Mouse (Mus musculus): Measurements from ENCODE around the gene Erlin1. TPM values are rescaled to one million over a fixed set of nuclear protein-coding genes. Genes with fewer than 3 reads are reported as not detected.

The Erlin1 gene
- total and polyA plus RNA-seq, 3 experiments = 8.2 to 21.7 (median 11.0) TPM

DNA sequence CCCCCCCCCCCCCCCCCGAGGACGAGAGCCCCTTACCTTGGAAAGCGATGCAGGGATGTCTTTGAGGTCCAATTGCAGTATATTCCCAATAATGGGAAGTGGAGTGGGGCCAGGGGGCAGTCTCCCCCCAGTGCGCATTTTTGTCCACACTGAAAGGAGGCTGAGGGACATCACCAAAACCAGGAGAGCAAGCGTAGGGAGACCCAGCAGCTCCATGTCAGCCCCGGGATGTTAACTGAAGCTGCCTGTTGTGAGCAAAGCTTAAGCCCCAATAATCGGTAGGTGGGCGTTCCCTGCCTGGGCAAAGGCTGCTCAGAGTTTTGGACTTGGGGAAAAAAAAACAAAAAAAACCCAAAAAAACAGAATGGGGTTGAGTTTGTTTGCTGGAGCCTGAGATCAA, 40.6 kb downstream of the Erlin1 start, which contains the start of gene Cyp2c23:
Gene Cyp2c23, minus strand, starts transcription at position 237 of the 400 bp plus-strand sequence.
- Histone ChIP-seq H3K36me3 (replicated peaks) (peaks cover 5% of the 10 kb centered on the region), H3K27me3 (ENCODE audit: insufficient read depth, low read length) (peaks cover 3% of the 10 kb centered on the region; the same call in 1 of the 2 replicates), H3K4me3 (ENCODE audit: low read depth, low read length) (no peak within 1 kb of the TSS), H3K9me3 (replicated peaks) (no peaks in the 10 kb centered on the region), H3K4me1 (ENCODE audit: insufficient read depth, low read depth, low read length) (peaks cover 3% of the 10 kb centered on the region)
- TF ChIP-seq POLR2AphosphoS5 (IDR thresholded peaks at IDR 0.05; ENCODE audit: insufficient replicate concordance, low read depth, low read length) = no peak
- no peak for TF ChIP-seq CTCF (IDR thresholded peaks at IDR 0.05; ENCODE audit: low read depth, low read length)
- TF ChIP-seq GATA1 (IDR thresholded peaks at IDR 0.05; ENCODE audit: borderline replicate concordance, low read length) = no peak
- no peak for TF ChIP-seq GATA2 (IDR thresholded peaks at IDR 0.05; ENCODE audit: borderline replicate concordance, low read depth, low read length)
- no peak for TF ChIP-seq TAL1 (conservative IDR thresholded peaks at IDR 0.05; ENCODE audit: low read depth, low read length)
- DNase-seq (ENCODE audit: low spot score) = no peak
- no peak for ATAC-seq (ENCODE audit: extremely low read depth, insufficient number of reproducible peaks, low FRiP score, poor library complexity, severe bottlenecking)

DNA sequence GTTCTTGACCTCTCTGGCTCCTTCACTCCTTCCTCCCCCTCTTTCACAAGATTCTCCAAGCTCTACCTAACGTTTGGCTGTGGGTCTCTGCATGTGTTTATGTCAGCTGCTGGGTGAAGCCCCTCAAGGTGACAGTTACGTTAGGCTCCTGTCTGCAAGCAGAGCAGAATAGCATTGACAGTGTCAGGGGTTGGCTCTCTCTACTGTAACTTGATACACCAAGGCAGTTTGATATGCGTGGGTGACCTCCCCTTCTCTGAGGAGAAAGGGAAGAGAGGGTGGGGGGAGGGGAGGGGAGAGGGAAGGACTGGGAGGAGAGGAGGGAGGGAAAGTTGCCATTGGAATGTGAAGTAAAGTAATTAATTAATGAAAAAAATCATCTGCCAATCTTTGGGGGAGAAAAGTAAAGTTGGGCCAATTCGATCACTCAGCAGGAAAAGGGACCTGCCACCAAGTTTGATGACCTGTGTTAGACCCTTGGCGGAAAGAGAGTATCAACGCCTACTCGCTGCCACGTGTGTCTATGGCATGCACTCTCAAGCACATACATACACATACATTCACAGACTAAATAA, 42.5 kb downstream of the Erlin1 start:
- Histone ChIP-seq H3K27me3 (ENCODE audit: insufficient read depth, low read length) (peaks cover 3% of the 10 kb centered on the region; the same call in 1 of the 2 replicates), H3K36me3 (replicated peaks) (no peaks in the 10 kb centered on the region), H3K4me1 (ENCODE audit: insufficient read depth, low read depth, low read length) (peaks cover 3% of the 10 kb centered on the region), H3K9me3 (replicated peaks) (0 out of 2 replicates have a peak, but pooled peaks cover 2% of the 10 kb centered on the region), H3K4me3 (ENCODE audit: low read depth, low read length) (no peak overlapping the region)
- ATAC-seq (ENCODE audit: extremely low read depth, insufficient number of reproducible peaks, low FRiP score, poor library complexity, severe bottlenecking) (no peak), DNase-seq (ENCODE audit: low spot score) (no peak)
- TF ChIP-seq CTCF (IDR thresholded peaks at IDR 0.05; ENCODE audit: low read depth, low read length) (no peak), TAL1 (conservative IDR thresholded peaks at IDR 0.05; ENCODE audit: low read depth, low read length) (no peak), GATA2 (IDR thresholded peaks at IDR 0.05; ENCODE audit: borderline replicate concordance, low read depth, low read length) (no peak), POLR2AphosphoS5 (IDR thresholded peaks at IDR 0.05; ENCODE audit: insufficient replicate concordance, low read depth, low read length) (no peak), GATA1 (IDR thresholded peaks at IDR 0.05; ENCODE audit: borderline replicate concordance, low read length) (no peak)

DNA sequence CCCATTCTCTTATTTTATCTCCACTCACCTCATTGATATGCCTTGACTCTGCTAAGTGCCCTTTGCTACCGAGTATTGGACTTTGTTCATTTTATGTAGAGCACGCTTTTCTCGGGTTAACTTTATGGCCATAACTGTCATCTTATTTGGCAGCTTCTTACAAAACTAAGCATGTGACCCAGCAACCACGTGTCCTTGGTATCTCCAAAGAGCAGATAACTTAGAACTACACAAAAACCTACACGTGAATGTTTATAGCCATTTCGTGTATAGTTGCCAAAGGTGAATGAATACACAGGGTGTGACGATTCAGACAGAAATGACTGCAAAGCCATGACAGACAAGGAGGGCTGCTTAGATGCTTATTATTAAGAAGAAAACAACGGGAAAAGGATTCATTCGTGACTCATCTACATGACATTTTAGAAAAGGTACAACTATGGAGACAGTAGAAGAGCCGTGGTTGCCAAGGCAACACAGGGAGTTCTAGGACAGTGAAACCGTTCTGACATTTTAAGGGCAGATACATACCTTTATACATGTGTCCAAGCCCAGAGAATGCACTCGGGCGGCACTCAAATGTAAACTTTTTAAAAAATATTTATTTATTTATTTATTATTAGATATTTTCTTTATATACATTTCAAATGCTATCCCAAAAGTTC, 44.5 kb downstream of the Erlin1 start:
- TF ChIP-seq POLR2AphosphoS5 (IDR thresholded peaks at IDR 0.05; ENCODE audit: insufficient replicate concordance, low read depth, low read length) = no peak
- no peak for TF ChIP-seq CTCF (IDR thresholded peaks at IDR 0.05; ENCODE audit: low read depth, low read length)
- Histone ChIP-seq H3K27me3 (ENCODE audit: insufficient read depth, low read length) (peaks cover 3% of the 10 kb centered on the region; the same call in 1 of the 2 replicates), H3K4me3 (ENCODE audit: low read depth, low read length) (no peak overlapping the region), H3K36me3 (replicated peaks) (no peaks in the 10 kb centered on the region), H3K9me3 (replicated peaks) (0 out of 2 replicates have a peak, but pooled peaks cover 2% of the 10 kb centered on the region), H3K4me1 (ENCODE audit: insufficient read depth, low read depth, low read length) (peaks cover 3% of the 10 kb centered on the region)
- DNase-seq (ENCODE audit: low spot score) = no peak
- ATAC-seq (ENCODE audit: extremely low read depth, insufficient number of reproducible peaks, low FRiP score, poor library complexity, severe bottlenecking) = no peak

- peaks cover 3% of the 10 kb centered on the region for H3K4me1 ChIP-seq (ENCODE audit: insufficient read depth, low read depth, low read length)
- H3K27me3 ChIP-seq (ENCODE audit: insufficient read depth, low read length) = peaks cover 3% of the 10 kb centered on the region; the same call in 1 of the 2 replicates
- H3K9me3 ChIP-seq (replicated peaks) = 0 out of 2 replicates have a peak, but pooled peaks cover 2% of the 10 kb centered on the region
- ATAC-seq (ENCODE audit: extremely low read depth, insufficient number of reproducible peaks, low FRiP score, poor library complexity, severe bottlenecking) = no peak
- H3K36me3 ChIP-seq (replicated peaks) = no peaks in the 10 kb centered on the region
- DNase-seq (ENCODE audit: low spot score) = no peak
- no peak overlapping the region for H3K4me3 ChIP-seq (ENCODE audit: low read depth, low read length)
- TF ChIP-seq GATA2 (IDR thresholded peaks at IDR 0.05; ENCODE audit: borderline replicate concordance, low read depth, low read length) = no peak
- no peak for TF ChIP-seq CTCF (IDR thresholded peaks at IDR 0.05; ENCODE audit: low read depth, low read length)
- TF ChIP-seq POLR2AphosphoS5 (IDR thresholded peaks at IDR 0.05; ENCODE audit: insufficient replicate concordance, low read depth, low read length) = no peak
- no peak for TF ChIP-seq GATA1 (IDR thresholded peaks at IDR 0.05; ENCODE audit: borderline replicate concordance, low read length)
- TF ChIP-seq TAL1 (conservative IDR thresholded peaks at IDR 0.05; ENCODE audit: low read depth, low read length) = no peak
Observed at GRCm38 (mm10) chr19:44023066-44023465, 46.5 kb downstream of the Erlin1 start.

DNA sequence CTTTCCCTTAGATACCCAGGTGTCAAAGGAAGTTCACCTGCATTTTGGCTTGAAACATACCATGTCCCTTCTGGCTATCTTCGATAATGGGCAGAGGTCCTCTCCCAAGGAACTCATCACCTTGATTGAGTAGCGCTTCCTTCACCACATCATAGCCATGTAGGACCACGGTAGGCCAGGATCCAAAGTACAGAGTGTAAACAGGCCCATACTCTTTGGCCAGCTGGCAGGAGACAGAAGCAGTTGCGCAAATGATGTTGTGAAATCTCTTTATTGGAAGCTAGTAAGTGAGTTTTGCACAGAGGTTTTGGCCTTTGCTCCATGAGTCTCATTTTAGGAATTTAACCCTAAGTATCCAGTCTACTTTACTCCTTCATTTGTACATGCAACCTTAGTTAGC, 48.1 kb downstream of the Erlin1 start:
- H3K9me3 ChIP-seq (replicated peaks) = 0 out of 2 replicates have a peak, but pooled peaks cover 2% of the 10 kb centered on the region
- H3K4me1 ChIP-seq (ENCODE audit: insufficient read depth, low read depth, low read length) = no peaks in the 10 kb centered on the region
- H3K27me3 ChIP-seq (ENCODE audit: insufficient read depth, low read length) = peaks cover under 1% of the 10 kb centered on the region; the same call in 1 of the 2 replicates
- TF ChIP-seq TAL1 (conservative IDR thresholded peaks at IDR 0.05; ENCODE audit: low read depth, low read length) (no peak), CTCF (IDR thresholded peaks at IDR 0.05; ENCODE audit: low read depth, low read length) (no peak), GATA1 (IDR thresholded peaks at IDR 0.05; ENCODE audit: borderline replicate concordance, low read length) (no peak), GATA2 (IDR thresholded peaks at IDR 0.05; ENCODE audit: borderline replicate concordance, low read depth, low read length) (no peak), POLR2AphosphoS5 (IDR thresholded peaks at IDR 0.05; ENCODE audit: insufficient replicate concordance, low read depth, low read length) (no peak)
- no peak for ATAC-seq (ENCODE audit: extremely low read depth, insufficient number of reproducible peaks, low FRiP score, poor library complexity, severe bottlenecking)
- DNase-seq (ENCODE audit: low spot score) = no peak
- H3K36me3 ChIP-seq (replicated peaks) = no peaks in the 10 kb centered on the region
- H3K4me3 ChIP-seq (ENCODE audit: low read depth, low read length) = no peak overlapping the region

- H3K27me3 ChIP-seq (ENCODE audit: insufficient read depth, low read length) = no peaks in the 10 kb centered on the region
- DNase-seq (ENCODE audit: low spot score) (no peak), ATAC-seq (ENCODE audit: extremely low read depth, insufficient number of reproducible peaks, low FRiP score, poor library complexity, severe bottlenecking) (no peak)
- TF ChIP-seq GATA1 (IDR thresholded peaks at IDR 0.05; ENCODE audit: borderline replicate concordance, low read length) (no peak), TAL1 (conservative IDR thresholded peaks at IDR 0.05; ENCODE audit: low read depth, low read length) (no peak), GATA2 (IDR thresholded peaks at IDR 0.05; ENCODE audit: borderline replicate concordance, low read depth, low read length) (no peak), POLR2AphosphoS5 (IDR thresholded peaks at IDR 0.05; ENCODE audit: insufficient replicate concordance, low read depth, low read length) (no peak), CTCF (IDR thresholded peaks at IDR 0.05; ENCODE audit: low read depth, low read length) (no peak)
- H3K4me3 ChIP-seq (ENCODE audit: low read depth, low read length) = no peak overlapping the region
- no peaks in the 10 kb centered on the region for H3K4me1 ChIP-seq (ENCODE audit: insufficient read depth, low read depth, low read length)
- 0 out of 2 replicates have a peak, but pooled peaks cover 2% of the 10 kb centered on the region for H3K9me3 ChIP-seq (replicated peaks)
- H3K36me3 ChIP-seq (replicated peaks) = no peaks in the 10 kb centered on the region
Observed at GRCm38 (mm10) chr19:44019739-44020138, 49.8 kb downstream of the Erlin1 start.

Data from G1E (cell line).